Mouse (Mus musculus) megakaryocyte, adult 5-6 weeks (primary cell): ENCODE measurements around the gene Polr1c. TPM values are rescaled to one million over a fixed set of nuclear protein-coding genes. Genes with fewer than 3 reads are reported as not detected.

Experiments used
- ATAC-seq: 2 replicates; pipeline ENCODE4 v1.8.0; 2016; ENCODE audit warnings: mild to moderate bottlenecking, inconsistent platforms; ENCODE audit not compliant: poor library complexity, severe bottlenecking
- total RNA-seq, 2 experiments: library from RNA; stranded (forward) in 1 of 2; stranded (reverse) in 1 of 2; fragments of 153-499, 151-499 nt in 1 of 2; fragments of 221-1000, 200-1000 nt in 1 of 2; gene quantifications; 2 replicates each; pipeline versions ENCODE4 v1.2.3 to v1.2.4; 2015 to 2017

Polr1c gene
- total RNA-seq (2015): 22.5 and 27.8 TPM in 2 replicates
- total RNA-seq (2017): 21.4 and 22.4 TPM in 2 replicates

GRCm38 (mm10) chr17:46247512-46248188, at the start of gene Polr1c, which contains the start of gene Yipf3:
TSS of gene Polr1c (minus strand) at chr17:46248054.
TSS of gene Yipf3 (plus strand) at chr17:46248080.
- ATAC-seq: peak; percentile 95

GRCm38 (mm10) chr17:46297028-46297363, 49.1 kb upstream of the Polr1c start:
- no peak for ATAC-seq

GRCm38 (mm10) chr17:46296601-46297000, 48.7 kb upstream of the Polr1c start:
- no peak for ATAC-seq

GRCm38 (mm10) chr17:46287678-46288095, 39.8 kb upstream of the Polr1c start:
- ATAC-seq: no peak

GRCm38 (mm10) chr17:46285407-46285806, 37.6 kb upstream of the Polr1c start:
- ATAC-seq: no peak

- ATAC-seq: no peak
Observed at GRCm38 (mm10) chr17:46284653-46285052, 36.8 kb upstream of the Polr1c start.

GRCm38 (mm10) chr17:46283911-46284310, 36.1 kb upstream of the Polr1c start:
- no peak for ATAC-seq

- no peak for ATAC-seq
Observed at GRCm38 (mm10) chr17:46283140-46283539, 35.3 kb upstream of the Polr1c start.

GRCm38 (mm10) chr17:46282483-46283123, 34.7 kb upstream of the Polr1c start, which contains the start of gene Tjap1:
TSS of gene Tjap1 (minus strand) at chr17:46283026.
- ATAC-seq: peak; percentile 99

- ATAC-seq: no peak
Observed at GRCm38 (mm10) chr17:46278011-46278765, 30.3 kb upstream of the Polr1c start.

- ATAC-seq: no peak
Observed at GRCm38 (mm10) chr17:46277586-46277985, 29.7 kb upstream of the Polr1c start.

GRCm38 (mm10) chr17:46275506-46275905, 27.7 kb upstream of the Polr1c start:
- ATAC-seq: no peak

GRCm38 (mm10) chr17:46275034-46275433, 27.2 kb upstream of the Polr1c start:
- no peak for ATAC-seq

GRCm38 (mm10) chr17:46274465-46274864, 26.6 kb upstream of the Polr1c start:
- ATAC-seq: no peak

- ATAC-seq: no peak
Observed at GRCm38 (mm10) chr17:46273803-46274236, 26.0 kb upstream of the Polr1c start.

- no peak for ATAC-seq
Observed at GRCm38 (mm10) chr17:46272675-46273074, 24.8 kb upstream of the Polr1c start.

- no peak for ATAC-seq
Observed at GRCm38 (mm10) chr17:46272058-46272457, 24.2 kb upstream of the Polr1c start.

GRCm38 (mm10) chr17:46269771-46270534, 22.1 kb upstream of the Polr1c start:
- no peak for ATAC-seq

GRCm38 (mm10) chr17:46268026-46268720, 20.3 kb upstream of the Polr1c start:
- no peak for ATAC-seq

GRCm38 (mm10) chr17:46267511-46267910, 19.7 kb upstream of the Polr1c start:
- ATAC-seq: no peak
